Mouse (Mus musculus): Measurements from ENCODE around the gene 2810004N23Rik. TPM values are rescaled to one million over a fixed set of nuclear protein-coding genes. Genes with fewer than 3 reads are reported as not detected.

The 2810004N23Rik gene
- total RNA-seq, 2 experiments from 2014 or later, result 21.3 to 21.9 TPM

DNA sequence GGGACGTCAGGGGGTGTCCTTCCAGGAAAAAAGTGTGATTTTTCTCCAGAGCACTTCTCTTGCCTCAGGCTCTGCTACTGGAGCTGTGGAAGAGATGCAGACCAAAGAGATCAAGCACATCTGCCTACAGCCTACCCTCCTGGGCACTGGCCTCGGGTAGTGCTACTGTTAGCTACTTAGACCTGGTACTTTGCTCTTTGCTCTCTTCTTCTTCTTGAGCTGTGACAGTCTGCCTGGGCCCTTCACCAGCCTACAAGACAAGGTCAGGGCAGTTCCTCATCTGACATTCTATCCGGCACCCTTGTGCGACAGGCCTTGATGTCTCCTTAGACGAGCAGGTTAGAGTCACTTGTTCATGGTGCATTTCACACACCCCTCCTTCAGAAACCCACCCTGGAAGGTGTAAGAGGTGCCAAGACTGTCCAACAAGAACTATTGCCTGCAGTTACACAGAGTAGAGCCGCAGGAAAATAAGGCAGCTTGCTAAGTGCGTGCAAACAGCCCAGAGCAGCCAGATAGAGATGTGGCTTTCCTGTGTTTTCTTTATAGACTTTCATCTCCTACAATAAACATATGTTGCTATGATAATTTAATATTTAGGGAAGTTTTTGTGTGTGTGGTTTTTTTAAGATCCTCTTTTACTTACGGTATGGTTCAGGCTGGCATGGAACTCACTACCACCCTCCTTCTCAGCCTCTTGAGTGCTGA, 67.0 kb downstream of the 2810004N23Rik start:
- DNase-seq (ENCODE audit: extremely low spot score in 1 of 2, low spot score in 2 of 2), result no peak

DNA sequence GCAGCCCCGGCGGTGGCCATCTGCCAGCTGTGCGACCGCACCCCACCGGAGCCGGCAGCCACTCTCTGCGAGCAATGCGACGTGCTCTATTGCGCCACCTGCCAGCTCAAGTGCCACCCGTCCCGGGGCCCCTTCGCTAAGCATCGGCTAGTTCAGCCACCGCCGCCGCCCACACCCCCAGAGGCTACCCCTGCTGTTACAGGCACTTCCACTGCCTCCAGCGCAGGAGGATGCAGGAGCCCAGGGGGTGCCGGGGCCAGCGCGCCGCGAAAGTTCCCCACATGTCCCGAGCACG, 68.5 kb downstream of the 2810004N23Rik start:
- DNase-seq (ENCODE audit: extremely low spot score in 1 of 2, low spot score in 2 of 2), result peak; percentile 80 to 88
- intact Hi-C loops (cut with DNase I), result no loop called here

More for the DNA sequence above, 67.0 kb downstream of the 2810004N23Rik start:
- intact Hi-C loops (cut with DNase I), result no loop called here

DNA sequence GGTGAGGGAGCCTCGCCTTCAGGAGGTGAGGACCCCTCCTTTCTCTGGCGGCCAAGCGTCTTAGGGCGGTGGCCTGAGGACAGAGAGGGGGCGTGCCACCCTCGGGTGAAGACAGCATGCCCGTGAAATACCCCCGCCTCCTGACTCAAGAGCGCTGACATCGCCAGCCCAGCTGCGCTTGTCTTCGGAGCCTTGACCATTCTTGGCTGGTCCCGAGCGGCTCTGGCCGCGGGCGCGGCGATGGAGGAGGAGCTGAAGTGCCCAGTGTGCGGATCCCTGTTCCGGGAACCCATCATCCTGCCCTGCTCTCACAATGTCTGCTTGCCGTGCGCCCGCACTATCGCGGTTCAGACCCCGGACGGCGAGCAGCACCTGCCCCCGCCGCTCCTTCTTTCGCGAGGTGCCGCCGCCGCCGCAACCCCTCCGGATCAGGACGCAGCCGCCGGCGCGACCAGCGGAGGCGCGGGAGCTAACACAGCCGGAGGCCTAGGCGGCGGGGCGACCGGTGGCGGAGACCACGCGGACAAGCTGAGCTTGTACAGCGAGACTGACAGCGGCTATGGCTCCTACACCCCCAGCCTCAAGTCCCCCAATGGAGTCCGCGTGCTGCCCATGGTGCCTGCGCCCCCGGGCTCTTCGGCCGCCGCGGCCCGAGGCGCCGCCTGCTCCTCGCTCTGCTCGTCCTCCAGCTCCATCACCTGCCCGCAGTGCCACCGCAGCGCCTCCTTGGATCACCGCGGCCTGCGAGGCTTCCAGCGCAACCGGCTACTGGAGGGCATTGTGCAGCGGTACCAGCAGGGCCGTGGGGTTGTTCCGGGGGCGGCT, 69.0 kb downstream of the 2810004N23Rik start:
- intact Hi-C loops (cut with DNase I), result no loop called here
- peak in 1 of 2 experiments; percentile 54 for DNase-seq (ENCODE audit: extremely low spot score in 1 of 2, low spot score in 2 of 2)

DNA sequence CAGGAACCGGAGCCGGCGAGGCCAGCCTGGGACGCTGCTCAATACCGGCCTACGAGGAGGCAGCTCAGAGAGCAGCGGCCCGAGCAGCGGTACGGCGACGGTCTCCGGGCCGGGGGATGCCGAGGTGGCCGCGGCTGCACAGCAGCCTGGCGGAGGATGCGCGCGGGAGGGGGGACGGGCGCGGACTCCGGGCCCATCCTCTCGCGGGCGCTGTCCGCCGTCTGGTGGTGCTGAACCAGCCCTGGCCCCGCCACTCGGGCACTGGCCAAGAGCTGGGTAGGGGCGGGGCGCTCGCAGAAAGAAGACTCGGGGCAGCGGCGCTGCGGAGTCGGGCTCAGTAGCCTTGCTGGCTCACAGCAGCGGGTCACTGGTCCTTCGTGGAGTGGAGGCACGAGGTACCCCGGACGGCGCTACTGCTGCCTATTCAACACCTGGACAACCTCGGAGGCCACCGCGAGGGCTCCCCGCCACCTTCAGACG, 69.7 kb downstream of the 2810004N23Rik start:
- peak; percentile 68 to 92 for DNase-seq (ENCODE audit: extremely low spot score in 1 of 2, low spot score in 2 of 2)
- intact Hi-C loops (cut with DNase I), result no loop called here

DNA sequence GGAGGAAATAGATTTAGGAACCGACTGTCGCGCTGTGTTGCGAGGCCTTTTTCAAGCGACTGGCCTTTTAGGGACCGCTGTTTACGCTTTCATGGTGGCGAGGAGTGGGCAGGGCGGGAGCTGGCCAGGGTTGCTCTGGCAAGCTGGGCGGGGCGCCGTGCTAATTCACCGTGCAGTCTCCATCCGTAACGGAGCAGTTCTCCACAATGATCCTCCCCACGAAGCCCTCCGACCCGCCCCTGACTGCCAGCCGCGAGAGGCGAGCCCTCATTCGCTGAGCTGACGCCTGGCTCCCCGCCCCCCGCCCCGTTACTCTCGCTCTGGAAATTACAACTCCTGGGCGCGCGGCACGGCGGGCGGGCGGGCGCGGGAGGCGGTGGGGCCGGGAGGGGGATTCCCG, 70.2 kb downstream of the 2810004N23Rik start, which contains the start of gene Trim67:
Gene Trim67 (plus strand): TSS at position 385 of the 400 bp plus-strand sequence.
- DNase-seq (ENCODE audit: extremely low spot score in 1 of 2, low spot score in 2 of 2), result peak; percentile 80 to 87
- intact Hi-C loops (cut with DNase I), result no loop called here

DNA sequence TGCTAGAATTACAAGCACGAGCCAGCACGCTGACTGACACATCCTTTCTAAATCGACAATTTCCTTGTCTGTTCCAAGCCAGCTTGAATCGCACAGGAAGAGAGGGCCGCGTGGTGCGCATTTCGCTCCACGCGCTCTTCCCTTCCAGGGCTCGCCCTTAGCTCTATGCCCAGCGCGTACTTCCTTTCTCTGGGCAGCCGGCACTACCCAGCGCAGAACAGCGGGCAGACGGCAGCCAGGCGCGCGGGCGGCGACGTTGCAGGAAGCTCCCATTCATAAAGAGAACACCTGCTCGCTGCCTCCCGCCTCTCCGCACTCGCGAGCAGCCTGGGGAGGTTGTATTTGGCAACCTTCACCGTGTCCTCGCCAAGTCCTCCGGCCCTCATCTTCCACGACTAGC, 70.7 kb downstream of the 2810004N23Rik start:
- DNase-seq (ENCODE audit: extremely low spot score in 1 of 2, low spot score in 2 of 2), result peak; percentile 49 to 71
- intact Hi-C loops (cut with DNase I), result no loop called here

DNA sequence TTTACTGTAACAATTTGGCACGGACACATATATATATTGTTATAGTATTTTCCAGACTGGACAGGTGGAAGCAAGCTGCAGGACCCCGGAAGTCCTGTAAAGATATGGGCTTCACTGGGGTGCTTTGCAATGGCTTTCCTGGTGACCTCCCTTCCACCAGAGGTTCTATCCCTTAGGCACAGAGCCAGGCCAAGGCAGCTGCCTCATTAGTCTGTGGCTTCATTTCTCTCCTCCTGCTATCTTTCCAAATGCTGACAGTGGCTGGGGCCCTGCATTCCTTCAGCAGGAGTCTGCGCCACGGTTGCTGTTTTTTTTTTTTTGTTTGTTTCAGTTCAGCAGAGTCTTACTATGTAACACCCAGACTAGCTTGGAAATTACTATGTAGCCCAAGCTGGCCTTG, 71.2 kb downstream of the 2810004N23Rik start:
- intact Hi-C loops (cut with DNase I), result no loop called here
- peak in 1 of 2 experiments; percentile 47 for DNase-seq (ENCODE audit: extremely low spot score in 1 of 2, low spot score in 2 of 2)

DNA sequence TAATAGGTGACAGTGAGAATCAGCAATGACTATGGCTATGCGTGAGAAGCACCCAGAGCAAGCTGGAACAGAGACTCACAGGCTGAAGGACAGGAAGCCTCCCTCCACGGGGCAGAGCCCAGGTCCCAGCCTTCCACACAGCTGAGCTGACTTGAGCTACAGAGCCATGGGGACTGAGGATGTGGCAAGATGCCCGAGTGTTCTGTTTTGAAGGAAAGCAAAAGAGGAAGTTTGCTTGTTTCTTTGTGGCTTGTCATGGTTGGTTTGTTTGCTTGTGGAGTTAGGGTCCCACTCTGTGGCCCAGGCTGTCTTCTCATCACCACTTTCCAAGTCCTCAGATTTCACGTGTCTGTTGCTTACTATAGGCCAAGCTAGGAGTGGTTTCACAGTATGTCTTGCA, 72.2 kb downstream of the 2810004N23Rik start:
- no peak for DNase-seq (ENCODE audit: extremely low spot score in 1 of 2, low spot score in 2 of 2)
- intact Hi-C loops (cut with DNase I), result no loop called here

Other genes starting within 250 kb of the 2810004N23Rik start
- gene 2310022B05Rik, start 199.8 kb downstream of the 2810004N23Rik start, total RNA-seq (2021), result 10 to 100 TPM; 55.2 to 64.5 TPM
- gene Ttc13, start 141.1 kb downstream of the 2810004N23Rik start, total RNA-seq (2021), result 10 to 100 TPM; 57.8 to 58.7 TPM
- 10 to 100 TPM; 14.7 to 18.8 TPM for gene Arv1, start 141.0 kb downstream of the 2810004N23Rik start, total RNA-seq (2021)
- gene Fam89a, start 111.3 kb downstream of the 2810004N23Rik start, total RNA-seq (2021), result not detected
- 10 to 100 TPM; 30.6 to 39.3 TPM for gene Trim67, start 70.0 kb downstream of the 2810004N23Rik start, total RNA-seq (2021)
- gene Gnpat, start 87 bp downstream of the 2810004N23Rik start, total RNA-seq (2021), result 10 to 100 TPM; 56.6 to 61.4 TPM
- gene Exoc8, start 34.6 kb upstream of the 2810004N23Rik start, total RNA-seq (2021), result 10 to 100 TPM; 35.7 to 37.0 TPM
- gene Sprtn, start 34.8 kb upstream of the 2810004N23Rik start, total RNA-seq (2021), result 10 to 100 TPM; 14.7 to 15.6 TPM
- gene Egln1, start 86.2 kb upstream of the 2810004N23Rik start, total RNA-seq (2021), result 10 to 100 TPM; 59.9 to 61.1 TPM
- gene Tsnax, start 149.9 kb upstream of the 2810004N23Rik start, total RNA-seq (2021), result 10 to 100 TPM; 79.3 to 84.7 TPM
- gene Disc1, start 191.1 kb upstream of the 2810004N23Rik start, total RNA-seq (2021), result 1 to 10 TPM; 1.9 to 3.1 TPM

Measured in left cerebral cortex, postnatal 10 days (tissue).